ENCODE assay signal across 8 mouse cellular contexts in genomic region chr3:100189444-100189843, GRCm38 (mm10). TPM values are rescaled to one million over a fixed set of nuclear protein-coding genes. Genes with fewer than 3 reads are reported as not detected.
DNase-seq lines count a peak whose midpoint lies in the region; ATAC-seq and TF ChIP-seq lines count a peak whose summit lies in the region.

No protein-coding gene starts in this region.

- H3K9ac ChIP-seq in heart, postnatal 0 days (replicated peaks; ENCODE audit: low read depth, low read length): no peak overlapping the region
- H3K9ac ChIP-seq in liver, embryonic 14.5 days (replicated peaks): no peak overlapping the region

- no peaks in the 10 kb centered on the region for H3K79me3 ChIP-seq in C2C12 (ENCODE audit: low read depth)

- DNase-seq in ZHBTc4 (ENCODE audit: low read depth, low spot score): peak; percentile 76
- DNase-seq in heart, postnatal 0 days (ENCODE audit: low spot score): peak; percentile 50
- peak; percentile 64 to 77 for DNase-seq in kidney, postnatal 36 days
- peak; percentile 39 to 49 (median 42) for DNase-seq in liver, embryonic 14.5 days (ENCODE audit: low read depth in 3 of 3, low spot score in 3 of 3)
- peak; percentile 40 for DNase-seq in retina, adult 2 months (ENCODE audit: low read depth, low spot score)

- no peak overlapping the region for H3K4me3 ChIP-seq in C2C12 (ENCODE audit: insufficient read depth, poor library complexity, severe bottlenecking)
- H3K4me3 ChIP-seq in cortical plate, adult 2 months (ENCODE audit: insufficient read depth, low read length): no peak overlapping the region
- H3K4me3 ChIP-seq in heart, postnatal 0 days (ENCODE audit: low read depth, low read length): no peak overlapping the region
- H3K4me3 ChIP-seq in liver, embryonic 14.5 days (ENCODE audit: insufficient read depth in 1 of 2, low read depth in 2 of 2, low read length in 2 of 2): no peak overlapping the region

- H3K4me1 ChIP-seq in cortical plate, adult 2 months (ENCODE audit: control insufficient read depth, insufficient read depth, low read length): peaks cover 1% of the 10 kb centered on the region; the same call in 1 of the 2 replicates
- no peaks in the 10 kb centered on the region for H3K4me1 ChIP-seq in heart, postnatal 0 days (ENCODE audit: control insufficient read depth, insufficient read depth)
- H3K4me1 ChIP-seq in liver, embryonic 14.5 days (replicated peaks; ENCODE audit: control insufficient read depth in 2 of 2, insufficient read depth in 2 of 2, low read length in 1 of 2): no peaks in the 10 kb centered on the region

- no peak overlapping the region for H3K4me2 ChIP-seq in heart, postnatal 0 days (ENCODE audit: low read depth, low read length)
- H3K4me2 ChIP-seq in liver, embryonic 14.5 days (ENCODE audit: low read depth): no peak overlapping the region

- TF ChIP-seq CTCF in C2C12 (IDR thresholded peaks at IDR 0.05; ENCODE audit: control insufficient read depth, insufficient read depth, insufficient read length): no peak
- peak; percentile 56; the same call in 1 of the 2 replicates for TF ChIP-seq CTCF in cortical plate, adult 2 months (IDR thresholded peaks at IDR 0.05; ENCODE audit: extremely low read depth, insufficient read depth, low read length)
- TF ChIP-seq CTCF in heart, postnatal 0 days (IDR thresholded peaks at IDR 0.05; ENCODE audit: low read depth): peak; percentile 76
- TF ChIP-seq CTCF in liver, embryonic 14.5 days (IDR thresholded peaks at IDR 0.05; ENCODE audit: low read depth): peak; percentile 66

- TF ChIP-seq EP300 in heart, postnatal 0 days (IDR thresholded peaks at IDR 0.05; ENCODE audit: low read depth): no peak
- no peak for TF ChIP-seq EP300 in liver, embryonic 14.5 days (IDR thresholded peaks at IDR 0.05; ENCODE audit: low read depth)

- peaks cover 23% of the 10 kb centered on the region for H3K36me3 ChIP-seq in C2C12 (ENCODE audit: control insufficient read depth, insufficient read depth)
- H3K36me3 ChIP-seq in heart, postnatal 0 days (replicated peaks; ENCODE audit: control insufficient read depth, insufficient read depth, low read length): peaks cover 71% of the 10 kb centered on the region
- H3K36me3 ChIP-seq in liver, embryonic 14.5 days (replicated peaks; ENCODE audit: control insufficient read depth, insufficient read depth, low read depth): peaks cover 2% of the 10 kb centered on the region

- no peak overlapping the region for H3K27ac ChIP-seq in cortical plate, adult 2 months (ENCODE audit: insufficient read depth, low read length)
- no peak overlapping the region for H3K27ac ChIP-seq in heart, postnatal 0 days (ENCODE audit: low read depth)
- no peak overlapping the region for H3K27ac ChIP-seq in liver, embryonic 14.5 days

- ATAC-seq in heart, postnatal 0 days (ENCODE audit: insufficient read depth, low read depth): peak; percentile 41; the same call in 1 of the 2 replicates
- no peak for ATAC-seq in liver, embryonic 14.5 days (ENCODE audit: insufficient read depth)
- no peak for ATAC-seq in erythroid progenitor cell, adult 5-6 weeks (replicated peaks; ENCODE audit: low FRiP score, poor library complexity, severe bottlenecking)

- H3K79me2 ChIP-seq in C2C12 (ENCODE audit: control insufficient read depth, insufficient read depth): no peaks in the 10 kb centered on the region

- no peak for TF ChIP-seq POLR2A in cortical plate, adult 2 months (IDR thresholded peaks at IDR 0.05; ENCODE audit: extremely low read depth, insufficient read depth, low read length)

- no peaks in the 10 kb centered on the region for H3K9me3 ChIP-seq in heart, postnatal 0 days (replicated peaks; ENCODE audit: control insufficient read depth, low read length)
- no peaks in the 10 kb centered on the region for H3K9me3 ChIP-seq in liver, embryonic 14.5 days (ENCODE audit: control insufficient read depth, low read length)

- H3ac ChIP-seq in C2C12 (ENCODE audit: control insufficient read depth, insufficient read length, low read depth): no peak overlapping the region

- H3K27me3 ChIP-seq in C2C12 (ENCODE audit: control insufficient read depth, insufficient read depth, insufficient read length): no peaks in the 10 kb centered on the region
- H3K27me3 ChIP-seq in heart, postnatal 0 days (ENCODE audit: control insufficient read depth, insufficient read depth, low read length): no peaks in the 10 kb centered on the region
- no peaks in the 10 kb centered on the region for H3K27me3 ChIP-seq in liver, embryonic 14.5 days (ENCODE audit: control insufficient read depth, insufficient read depth, low read length)

- 42% methylated on average over 1 of the region's 1 CpGs for WGBS in heart, postnatal 0 days
- 54% methylated on average over 1 of the region's 1 CpGs for WGBS in liver, embryonic 14.5 days (ENCODE audit: insufficient replicate concordance)

TF ChIP-seq in C2C12, 6 proteins besides CTCF, POLR2A, EP300 and RAD21:
- TF ChIP-seq MAX (IDR thresholded peaks at IDR 0.05) (no peak), MYOD1 (IDR thresholded peaks at IDR 0.05; ENCODE audit: control insufficient read depth, insufficient read length, low read depth) (no peak), USF1 (IDR thresholded peaks at IDR 0.05; ENCODE audit: low read depth) (peak; percentile 51), FOSL1 (IDR thresholded peaks at IDR 0.05; ENCODE audit: insufficient read depth, low read length, poor library complexity, severe bottlenecking) (no peak), MYOG (IDR thresholded peaks at IDR 0.05; ENCODE audit: control insufficient read depth, extremely low read depth, insufficient read length) (no peak), CEBPB (IDR thresholded peaks at IDR 0.05; ENCODE audit: low read depth) (no peak)

RNA-seq across cellular contexts. Expression of gene Wdr3, which starts 27.2 kb away (rescaled TPM):
- polyA plus RNA-seq in C2C12 (2012; fragmentation: generic; extraction: Trizol): 21.8 TPM
- polyA plus RNA-seq in cortical plate, adult 2 months (2012; rRNA removed): 16.8 and 22.1 TPM in 2 replicates
- 4.7 and 10.5 TPM in 2 replicates for total RNA-seq in heart, postnatal 0 days (2014; rRNA removed; ENCODE audit: low replicate concordance)
- polyA plus RNA-seq in heart, postnatal 0 days (2015; fragmentation: Nextera tagmentation; extraction: Ambion mirVana): 10.7 and 13.6 TPM in 2 replicates
- polyA plus RNA-seq in liver, embryonic 14.5 days (2012; rRNA removed): 6.2 and 11.0 TPM in 2 replicates
- polyA plus RNA-seq in liver, embryonic 14.5 days (2014; fragmentation: Nextera tagmentation; extraction: Ambion mirVana): 20.0 and 20.3 TPM in 2 replicates
- 7.5 and 8.3 TPM in 2 replicates for total RNA-seq in erythroid progenitor cell, adult 5-6 weeks (2015; ENCODE audit: low replicate concordance)
- 14.5 and 18.5 TPM in 2 replicates for total RNA-seq in erythroid progenitor cell, adult 5-6 weeks (2017; ENCODE audit: low replicate concordance)

RNA-seq across cellular contexts. Expression of gene Gdap2, which starts 27.3 kb away (rescaled TPM):
- polyA plus RNA-seq in C2C12 (2012; fragmentation: generic; extraction: Trizol): 8.2 TPM
- polyA plus RNA-seq in cortical plate, adult 2 months (2012; rRNA removed): 31.6 and 37.8 TPM in 2 replicates
- total RNA-seq in heart, postnatal 0 days (2014; rRNA removed; ENCODE audit: low replicate concordance): 12.1 and 26.2 TPM in 2 replicates
- 14.1 and 17.8 TPM in 2 replicates for polyA plus RNA-seq in heart, postnatal 0 days (2015; fragmentation: Nextera tagmentation; extraction: Ambion mirVana)
- 6.8 and 8.2 TPM in 2 replicates for polyA plus RNA-seq in liver, embryonic 14.5 days (2012; rRNA removed)
- polyA plus RNA-seq in liver, embryonic 14.5 days (2014; fragmentation: Nextera tagmentation; extraction: Ambion mirVana): 18.6 and 22.0 TPM in 2 replicates
- total RNA-seq in erythroid progenitor cell, adult 5-6 weeks (2015; ENCODE audit: low replicate concordance): 16.6 and 32.7 TPM in 2 replicates
- 9.8 and 20.7 TPM in 2 replicates for total RNA-seq in erythroid progenitor cell, adult 5-6 weeks (2017; ENCODE audit: low replicate concordance)
